ENCODE assay signal across 8 mouse cellular contexts in the genomic region with DNA sequence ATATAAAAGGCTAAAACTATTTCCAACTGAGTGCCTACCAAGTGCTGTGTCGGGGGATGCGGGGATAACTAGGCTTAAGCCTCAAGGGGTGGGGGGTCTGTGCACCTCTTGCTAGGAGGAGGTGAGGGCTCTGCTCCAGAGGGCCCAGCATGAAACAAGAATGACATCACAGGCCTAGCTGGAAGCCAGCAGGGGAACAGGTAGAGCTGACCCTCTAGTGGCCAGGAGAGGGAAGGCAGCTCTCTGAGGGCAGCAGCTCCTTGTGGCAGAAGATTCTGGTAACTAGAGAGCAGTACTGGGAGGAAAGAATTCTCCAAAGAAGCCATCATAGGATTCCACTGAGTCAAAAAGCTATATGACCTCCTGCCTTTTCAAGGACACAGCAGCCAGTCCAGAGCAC. TPM values are rescaled to one million over a fixed set of nuclear protein-coding genes. Genes with fewer than 3 reads are reported as not detected.
DNase-seq lines count a peak whose midpoint lies in the region; ATAC-seq and TF ChIP-seq lines count a peak whose summit lies in the region.

No protein-coding gene starts in this region.

- no peaks in the 10 kb centered on the region for H3K9me3 ChIP-seq in heart, embryonic 12.5 days (replicated peaks)

- no peaks in the 10 kb centered on the region; the same call in 1 of the 2 replicates for H3K4me1 ChIP-seq in heart, adult 2 months (ENCODE audit: control insufficient read depth, insufficient read depth, low read length)
- no peaks in the 10 kb centered on the region for H3K4me1 ChIP-seq in heart, embryonic 12.5 days (replicated peaks)

- DNase-seq in heart, adult 2 months, result peak; percentile 50 to 55
- DNase-seq in 3T3-L1 (ENCODE audit: low read depth, low spot score) (peak; percentile 61), Patski (ENCODE audit: low read depth, low spot score) (no peak)
- peak; percentile 41 for DNase-seq in embryo, embryonic 10.5 days (ENCODE audit: low spot score)
- peak; percentile 30 to 63 for DNase-seq in left cerebral cortex, postnatal 25 days (ENCODE audit: low spot score in 2 of 2)
- peak; percentile 39 for DNase-seq in right cerebral cortex, adult 18-20 months
- no peak for DNase-seq in gastrocnemius, postnatal 25 days

- in situ Hi-C loops in Patski (cut with MboI; ENCODE audit: low pct_unique_long_range_greater_than_20kb), result no loop called here

- no peak overlapping the region for H3K9ac ChIP-seq in heart, adult 2 months (ENCODE audit: low read depth, low read length)
- H3K9ac ChIP-seq in heart, embryonic 12.5 days, result no peak overlapping the region

- WGBS in heart, adult 2 months, result 76% methylated on average over 2 of the region's 2 CpGs
- WGBS in heart, embryonic 12.5 days, result 64% methylated on average over 2 of the region's 2 CpGs

- intact Hi-C loops in heart, adult 2 months (cut with DNase I), result loop anchor here (5.0 kb wide), 1 partner anchor 155 kb away; no protein-coding TSS in a partner anchor
- intact Hi-C loops in left cerebral cortex, postnatal 25 days (cut with DNase I), result loop anchor here (5.0 kb wide), 1 partner anchor 40 kb away; a partner anchor contains a TSS

- no peaks in the 10 kb centered on the region for H3K36me3 ChIP-seq in heart, adult 2 months (ENCODE audit: control insufficient read depth, insufficient read depth, low read length)
- peaks cover 19% of the 10 kb centered on the region for H3K36me3 ChIP-seq in heart, embryonic 12.5 days

- ATAC-seq in heart, embryonic 12.5 days (ENCODE audit: insufficient number of reproducible peaks, low FRiP score), result no peak
- ATAC-seq in Patski, result peak; percentile 44

- H3K27me3 ChIP-seq in heart, adult 2 months (ENCODE audit: control insufficient read depth, insufficient read depth, low read length), result no peaks in the 10 kb centered on the region
- no peaks in the 10 kb centered on the region for H3K27me3 ChIP-seq in heart, embryonic 12.5 days (replicated peaks)
- no peaks in the 10 kb centered on the region for H3K27me3 ChIP-seq in Patski

- POLR2A ChIA-PET in Patski (lab: Charles Lee), result interaction anchor here (0.9 kb wide), 1 partner anchor 8 kb away, joined by 3 read pairs; no protein-coding TSS in a partner anchor

- H3K79me2 ChIP-seq in heart, adult 2 months (replicated peaks; ENCODE audit: control insufficient read depth, insufficient read depth, low read length), result no peaks in the 10 kb centered on the region

- CTCF ChIA-PET in Patski (lab: Charles Lee), result interaction anchor here (0.7 to 3.0 kb wide), 9 partner anchors 9 to 48 kb away, joined by 3 to 16 read pairs (median 3); a partner anchor contains a TSS

- peak; percentile 87 for TF ChIP-seq CTCF in heart, adult 2 months (IDR thresholded peaks at IDR 0.05)
- peak; percentile 88 for TF ChIP-seq CTCF in Patski (IDR thresholded peaks at IDR 0.05)

- no peak for TF ChIP-seq POLR2A in heart, adult 2 months (IDR thresholded peaks at IDR 0.05; ENCODE audit: insufficient read depth, low read depth, low read length)

- no peak overlapping the region for H3K27ac ChIP-seq in heart, adult 2 months
- H3K27ac ChIP-seq in heart, embryonic 12.5 days (ENCODE audit: poor library complexity, severe bottlenecking), result no peak overlapping the region

- no peak overlapping the region for H3K4me2 ChIP-seq in heart, embryonic 12.5 days

- peak; percentile 46; the same call in 1 of the 2 replicates for TF ChIP-seq EP300 in heart, adult 2 months (IDR thresholded peaks at IDR 0.05; ENCODE audit: insufficient read depth, low read depth, low read length)

- H3K4me3 ChIP-seq in heart, adult 2 months, result no peak overlapping the region
- H3K4me3 ChIP-seq in heart, embryonic 12.5 days, result no peak overlapping the region

RNA-seq across cellular contexts. Expression of a gene that starts 10.3 kb away (rescaled TPM):
- total RNA-seq in heart, adult 2 months (2021), result 10 to 100 TPM; 10.6 to 11.9 TPM
- 10.2 and 12.2 TPM in 2 replicates for polyA plus RNA-seq in heart, adult 2 months (2012; rRNA removed)
- 7.4 and 7.5 TPM in 2 replicates for polyA plus RNA-seq in heart, embryonic 12.5 days (2016; fragmentation: Nextera tagmentation; extraction: Ambion mirVana)
- 33.5 TPM for polyA plus RNA-seq in Patski (2021)
- 10 to 100 TPM; 16.5 to 17.4 TPM for total RNA-seq in left cerebral cortex, postnatal 25 days (2021)
- 1 to 10 TPM; 9.3 to 9.4 TPM for total RNA-seq in gastrocnemius, postnatal 25 days (2021)

RNA-seq across cellular contexts. Expression of a gene that starts 38.7 kb away (rescaled TPM):
- total RNA-seq in heart, adult 2 months (2021), result 10 to 100 TPM; 14.1 to 22.9 TPM
- polyA plus RNA-seq in heart, adult 2 months (2012; rRNA removed), result 15.0 and 18.5 TPM in 2 replicates
- polyA plus RNA-seq in heart, embryonic 12.5 days (2016; fragmentation: Nextera tagmentation; extraction: Ambion mirVana), result 6.7 and 8.9 TPM in 2 replicates
- 11.9 TPM for polyA plus RNA-seq in Patski (2021)
- 10 to 100 TPM in 1 of 2 experiments, 1 to 10 TPM in 1; 7.9 to 12.4 TPM for total RNA-seq in left cerebral cortex, postnatal 25 days (2021)
- total RNA-seq in gastrocnemius, postnatal 25 days (2021), result 1 to 10 TPM; 3.0 to 4.6 TPM

Comparison
In these comparisons a context has a peak if more than half of its experiments do, and no peak if none do; other contexts are left out.
1. DNase-seq: peak in heart, adult 2 months (2 of 2), 3T3-L1 (single experiment), embryo, embryonic 10.5 days (single experiment), left cerebral cortex, postnatal 25 days (2 of 2) and right cerebral cortex, adult 18-20 months (single experiment); none in Patski (single experiment) and gastrocnemius, postnatal 25 days (single experiment).